Mouse (Mus musculus) limb, embryonic 15.5 days (tissue): ENCODE results near the gene Btn1a1. TPM values are rescaled to one million over a fixed set of nuclear protein-coding genes. Genes with fewer than 3 reads are reported as not detected.

ENCODE experiments used
- ATAC-seq: fragments of 200-750 bp; cut with Nextera tagmentation; 2 replicates; pipeline ENCODE4 v1.8.0; 2017; ENCODE audit warnings: low read depth, moderate TSS enrichment; ENCODE audit not compliant: insufficient number of reproducible peaks, low FRiP score, low TSS enrichment
- H3K27ac ChIP-seq: fragments of 300-500 bp; sonication (generic); 2 replicates; pipeline ENCODE4 v1.5.1; 2015; ENCODE audit warnings: moderate library complexity, mild to moderate bottlenecking, inconsistent platforms
- H3K27me3 ChIP-seq: fragments of 300-500 bp; sonication (generic); 2 replicates; pipeline ENCODE4 v1.6.1; 2015; ENCODE audit warnings: inconsistent platforms
- H3K36me3 ChIP-seq: fragments of 300-500 bp; sonication (generic); 2 replicates; pipeline ENCODE4 v1.6.1; 2015; ENCODE audit warnings: inconsistent platforms
- H3K4me1 ChIP-seq: fragments of 300-500 bp; sonication (generic); 2 replicates; pipeline ENCODE4 v1.6.1; 2015; ENCODE audit warnings: inconsistent platforms
- H3K4me2 ChIP-seq: fragments of 300-500 bp; sonication (generic); 2 replicates; pipeline ENCODE4 v1.6.1; 2015; ENCODE audit warnings: mild to moderate bottlenecking, inconsistent platforms
- H3K4me3 ChIP-seq: fragments of 300-500 bp; sonication (generic); 2 replicates; pipeline ENCODE4 v1.5.1; 2015; ENCODE audit warnings: mild to moderate bottlenecking, inconsistent platforms
- H3K9ac ChIP-seq: fragments of 300-500 bp; sonication (generic); 2 replicates; pipeline ENCODE4 v1.6.1; 2015; ENCODE audit warnings: inconsistent platforms
- H3K9me3 ChIP-seq: fragments of 300-500 bp; sonication (generic); 2 replicates; pipeline ENCODE4 v1.6.1; 2016; ENCODE audit warnings: inconsistent platforms
- WGBS: fragments of 180-500 bp; shearing (Covaris S2); methylation state at CpG from one replicate; pipeline ENCODE4 v1.1.7; 2015; 5-methylcytosine and 5-hydroxymethylcytosine counted together
- polyA plus RNA-seq: library from polyadenylated mRNA; unstranded; fragments of >200 nt; fragmentation: Nextera tagmentation; extraction: Ambion mirVana; gene quantifications from 2 replicates; pipeline ENCODE4 v1.2.1, GENCODE M21; 2015

Gene Btn1a1
- polyA plus RNA-seq, 1 experiment from 2014 or later, result 0.18 TPM

GRCm38 (mm10) chr13:23435676-23436075 is 30.0 kb downstream of the Btn1a1 start:
- H3K9ac ChIP-seq, result peak overlapping the region; percentile 26; the same call in 1 of the 2 replicates
- H3K4me3 ChIP-seq, result peak overlapping the region; percentile 45
- 3% methylated on average over 12 of the region's 12 CpGs for WGBS
- no peaks in the 10 kb centered on the region for H3K36me3 ChIP-seq
- no peak for ATAC-seq
- no peaks in the 10 kb centered on the region for H3K9me3 ChIP-seq
- H3K27ac ChIP-seq, result peak overlapping the region; percentile 50
- H3K4me1 ChIP-seq, result peaks cover 3% of the 10 kb centered on the region; the same call in 1 of the 2 replicates
- H3K4me2 ChIP-seq, result peak overlapping the region; percentile 62
- H3K27me3 ChIP-seq, result no peaks in the 10 kb centered on the region

- H3K9ac ChIP-seq, result no peak overlapping the region
Observed at GRCm38 (mm10) chr13:23435241-23435640, 30.5 kb downstream of the Btn1a1 start.

GRCm38 (mm10) chr13:23434426-23434825 is 31.3 kb downstream of the Btn1a1 start:
- 20% methylated on average over 7 of the region's 7 CpGs for WGBS
- no peak overlapping the region for H3K9ac ChIP-seq
- ATAC-seq, result no peak
- H3K36me3 ChIP-seq, result no peaks in the 10 kb centered on the region
- H3K27ac ChIP-seq, result no peak overlapping the region
- H3K4me2 ChIP-seq, result peak overlapping the region; percentile 19; the same call in 1 of the 2 replicates
- H3K4me1 ChIP-seq, result peaks cover 4% of the 10 kb centered on the region; the same call in 1 of the 2 replicates
- H3K4me3 ChIP-seq, result no peak overlapping the region
- H3K27me3 ChIP-seq, result no peaks in the 10 kb centered on the region
- no peaks in the 10 kb centered on the region for H3K9me3 ChIP-seq

More at GRCm38 (mm10) chr13:23435241-23435640, 30.5 kb downstream of the Btn1a1 start:
- Histone ChIP-seq H3K4me3 (peak overlapping the region; percentile 45), H3K4me2 (peak overlapping the region; percentile 62), H3K27ac (no peak overlapping the region), H3K36me3 (no peaks in the 10 kb centered on the region), H3K4me1 (peaks cover 3% of the 10 kb centered on the region; the same call in 1 of the 2 replicates), H3K27me3 (no peaks in the 10 kb centered on the region), H3K9me3 (no peaks in the 10 kb centered on the region)
- 21% methylated on average over 4 of the region's 4 CpGs for WGBS
- no peak for ATAC-seq

- no peaks in the 10 kb centered on the region for H3K36me3 ChIP-seq
- no peak overlapping the region for H3K27ac ChIP-seq
- no peak overlapping the region for H3K9ac ChIP-seq
- H3K4me3 ChIP-seq, result no peak overlapping the region
- H3K4me1 ChIP-seq, result peaks cover 7% of the 10 kb centered on the region; the same call in 1 of the 2 replicates
- no peak for ATAC-seq
- WGBS, result 63% methylated on average over 5 of the region's 5 CpGs
- H3K4me2 ChIP-seq, result no peak overlapping the region
- no peaks in the 10 kb centered on the region for H3K9me3 ChIP-seq
- H3K27me3 ChIP-seq, result no peaks in the 10 kb centered on the region
Observed at GRCm38 (mm10) chr13:23433801-23434200, 31.9 kb downstream of the Btn1a1 start.

- H3K4me2 ChIP-seq, result peak overlapping the region; percentile 61
- 7% methylated on average over 5 of the region's 5 CpGs for WGBS
- H3K27me3 ChIP-seq, result no peaks in the 10 kb centered on the region
- peak overlapping the region; percentile 57 for H3K4me3 ChIP-seq
- no peaks in the 10 kb centered on the region for H3K9me3 ChIP-seq
- H3K9ac ChIP-seq, result no peak overlapping the region
- no peak for ATAC-seq
- H3K36me3 ChIP-seq, result no peaks in the 10 kb centered on the region
- H3K27ac ChIP-seq, result peak overlapping the region; percentile 54
- H3K4me1 ChIP-seq, result peaks cover 7% of the 10 kb centered on the region; the same call in 1 of the 2 replicates
Observed at GRCm38 (mm10) chr13:23433206-23433605, 32.5 kb downstream of the Btn1a1 start.

GRCm38 (mm10) chr13:23432562-23433201 is 33.0 kb downstream of the Btn1a1 start:
- WGBS, result under 1% methylated on average over 28 of the region's 28 CpGs

GRCm38 (mm10) chr13:23431351-23431771 is 34.3 kb downstream of the Btn1a1 start:
- Histone ChIP-seq H3K4me2 (peak overlapping the region; percentile 61), H3K9ac (peak overlapping the region; percentile 8; the same call in 1 of the 2 replicates), H3K36me3 (no peaks in the 10 kb centered on the region), H3K4me3 (peak overlapping the region; percentile 57), H3K27ac (peak overlapping the region; percentile 89), H3K4me1 (peaks cover 7% of the 10 kb centered on the region; the same call in 1 of the 2 replicates), H3K27me3 (no peaks in the 10 kb centered on the region), H3K9me3 (no peaks in the 10 kb centered on the region)
- peak; percentile 61 for ATAC-seq
- WGBS, result under 1% methylated on average over 15 of the region's 15 CpGs

More at GRCm38 (mm10) chr13:23432562-23433201, 33.0 kb downstream of the Btn1a1 start:
- Histone ChIP-seq H3K4me3 (peak overlapping the region; percentile 57), H3K27ac (peak overlapping the region; percentile 89), H3K27me3 (no peaks in the 10 kb centered on the region), H3K9ac (peak overlapping the region; percentile 26), H3K36me3 (no peaks in the 10 kb centered on the region), H3K9me3 (no peaks in the 10 kb centered on the region), H3K4me1 (peaks cover 7% of the 10 kb centered on the region; the same call in 1 of the 2 replicates), H3K4me2 (peak overlapping the region; percentile 61)
- peak; percentile 91 for ATAC-seq

- H3K27me3 ChIP-seq, result no peaks in the 10 kb centered on the region
- under 1% methylated on average over 17 of the region's 17 CpGs for WGBS
Observed at GRCm38 (mm10) chr13:23430734-23431133, 35.0 kb downstream of the Btn1a1 start.

GRCm38 (mm10) chr13:23429771-23430380 is 35.8 kb downstream of the Btn1a1 start:
- peaks cover 5% of the 10 kb centered on the region; the same call in 1 of the 2 replicates for H3K4me1 ChIP-seq
- no peak for ATAC-seq

More at GRCm38 (mm10) chr13:23430734-23431133, 35.0 kb downstream of the Btn1a1 start:
- Histone ChIP-seq H3K36me3 (no peaks in the 10 kb centered on the region), H3K27ac (peak overlapping the region; percentile 89), H3K9ac (peak overlapping the region; percentile 35), H3K9me3 (no peaks in the 10 kb centered on the region), H3K4me2 (peak overlapping the region; percentile 61), H3K4me1 (peaks cover 7% of the 10 kb centered on the region; the same call in 1 of the 2 replicates), H3K4me3 (peak overlapping the region; percentile 57)
- peak; percentile 45 for ATAC-seq

GRCm38 (mm10) chr13:23428166-23428993 is 37.3 kb downstream of the Btn1a1 start:
- Histone ChIP-seq H3K4me2 (no peak overlapping the region), H3K4me3 (no peak overlapping the region), H3K27ac (no peak overlapping the region), H3K9ac (no peak overlapping the region), H3K4me1 (peaks cover 9% of the 10 kb centered on the region; the same call in 1 of the 2 replicates), H3K27me3 (no peaks in the 10 kb centered on the region), H3K9me3 (no peaks in the 10 kb centered on the region), H3K36me3 (no peaks in the 10 kb centered on the region)
- no peak for ATAC-seq
- 56% methylated on average over 16 of the region's 16 CpGs for WGBS

More at GRCm38 (mm10) chr13:23429771-23430380, 35.8 kb downstream of the Btn1a1 start:
- 28% methylated on average over 10 of the region's 10 CpGs for WGBS
- Histone ChIP-seq H3K9ac (peak overlapping the region; percentile 35; the same call in 1 of the 2 replicates), H3K4me3 (peak overlapping the region; percentile 57), H3K4me2 (peak overlapping the region; percentile 61), H3K27ac (peak overlapping the region; percentile 89), H3K27me3 (no peaks in the 10 kb centered on the region), H3K36me3 (no peaks in the 10 kb centered on the region), H3K9me3 (no peaks in the 10 kb centered on the region)

- Histone ChIP-seq H3K27me3 (no peaks in the 10 kb centered on the region), H3K4me2 (no peak overlapping the region), H3K36me3 (peaks cover under 1% of the 10 kb centered on the region; the same call in 1 of the 2 replicates), H3K4me3 (no peak overlapping the region), H3K9ac (no peak overlapping the region), H3K9me3 (no peaks in the 10 kb centered on the region), H3K27ac (no peak overlapping the region), H3K4me1 (peaks cover 14% of the 10 kb centered on the region)
- 63% methylated on average over 10 of the region's 10 CpGs for WGBS
- no peak for ATAC-seq
Observed at GRCm38 (mm10) chr13:23427401-23427910, 38.2 kb downstream of the Btn1a1 start.
